Mouse (Mus musculus): ENCODE measurements around the gene Thbs3.

DNA sequence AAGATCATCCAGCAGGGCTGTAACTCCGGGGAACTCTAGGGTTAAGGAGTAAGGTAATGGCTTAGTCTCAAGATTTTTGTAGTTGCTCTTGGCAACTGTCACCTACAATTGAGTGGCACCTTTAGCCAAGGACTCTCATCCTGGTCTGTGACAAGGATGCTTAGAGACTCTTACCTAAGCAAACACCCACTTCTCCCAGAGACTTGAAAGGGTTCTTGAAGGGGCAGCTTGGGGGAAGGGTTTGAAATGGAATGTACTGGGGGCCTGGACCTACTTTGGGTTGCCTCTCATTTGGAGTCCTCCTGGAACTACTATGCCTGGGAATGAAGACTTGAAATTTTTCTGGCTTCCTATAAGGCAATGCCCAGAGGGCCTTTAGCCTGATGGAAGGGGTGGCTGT, 3.3 kb downstream of the Thbs3 start:
- no peak for TF ChIP-seq EP300 (IDR thresholded peaks at IDR 0.05; ENCODE audit: low read length)
- no peak for TF ChIP-seq CTCF (conservative IDR thresholded peaks at IDR 0.05 in 1 of 2, IDR thresholded peaks at IDR 0.05 in 1 of 2; ENCODE audit: low read depth in 2 of 2, low read length in 2 of 2)
- TF ChIP-seq KAT2A (IDR thresholded peaks at IDR 0.05; ENCODE audit: insufficient replicate concordance, low read length): no peak
- TF ChIP-seq POLR2A (IDR thresholded peaks at IDR 0.05; ENCODE audit: low read depth, low read length): no peak
- TF ChIP-seq TCF12 (IDR thresholded peaks at IDR 0.05; ENCODE audit: low read depth, low read length): no peak
- no peak for TF ChIP-seq SMC3 (IDR thresholded peaks at IDR 0.05; ENCODE audit: low read depth, low read length)
- no peak for TF ChIP-seq RAD21 (IDR thresholded peaks at IDR 0.05; ENCODE audit: low read depth, low read length)
- TF ChIP-seq MAZ (IDR thresholded peaks at IDR 0.05; ENCODE audit: low read depth, low read length): no peak
- no peak for TF ChIP-seq GABPA (IDR thresholded peaks at IDR 0.05; ENCODE audit: insufficient replicate concordance, low read depth, low read length)
- no peak for TF ChIP-seq USF1 (IDR thresholded peaks at IDR 0.05; ENCODE audit: low read depth, low read length)
- TF ChIP-seq ETS1 (conservative IDR thresholded peaks at IDR 0.05; ENCODE audit: low read depth, low read length): no peak
- no peak for TF ChIP-seq ZNF384 (IDR thresholded peaks at IDR 0.05; ENCODE audit: low read depth, low read length)
- TF ChIP-seq ZMIZ1 (IDR thresholded peaks at IDR 0.05; ENCODE audit: low read depth, low read length): no peak
- TF ChIP-seq NELFE (IDR thresholded peaks at IDR 0.05; ENCODE audit: low read depth, low read length): no peak

All from CH12.LX (cell line).